Mouse (Mus musculus): ENCODE data around the gene Alk. TPM values are rescaled to one million over a fixed set of nuclear protein-coding genes. Genes with fewer than 3 reads are reported as not detected.

Alk gene
- total and polyA plus RNA-seq, 3 experiments, result 0.02 TPM; not detected in 2

GRCm38 (mm10) chr17:72039176-72039948 lies 565.1 kb downstream of the Alk start:
- no peak for TF ChIP-seq CTCF (IDR thresholded peaks at IDR 0.05)
- no peak for TF ChIP-seq POLR2A (IDR thresholded peaks at IDR 0.05; ENCODE audit: insufficient read depth, low read depth, low read length)
- no peak for TF ChIP-seq EP300 (IDR thresholded peaks at IDR 0.05; ENCODE audit: insufficient read depth, low read depth, low read length)
- no peak overlapping the region for H3K27ac ChIP-seq
- no peaks in the 10 kb centered on the region for H3K27me3 ChIP-seq (ENCODE audit: control insufficient read depth, insufficient read depth, low read length)
- no peak overlapping the region for H3K9ac ChIP-seq (ENCODE audit: low read depth, low read length)
- H3K4me3 ChIP-seq, result no peak overlapping the region
- intact Hi-C loops (cut with DNase I), result no loop called here
- H3K36me3 ChIP-seq (ENCODE audit: control insufficient read depth, insufficient read depth, low read length), result no peaks in the 10 kb centered on the region
- no peaks in the 10 kb centered on the region for H3K79me2 ChIP-seq (replicated peaks; ENCODE audit: control insufficient read depth, insufficient read depth, low read length)
- WGBS, result 80% methylated on average over 7 of the region's 7 CpGs
- peaks cover 1% of the 10 kb centered on the region; the same call in 1 of the 2 replicates for H3K4me1 ChIP-seq (ENCODE audit: control insufficient read depth, insufficient read depth, low read length)
- no peak for DNase-seq

DNA sequence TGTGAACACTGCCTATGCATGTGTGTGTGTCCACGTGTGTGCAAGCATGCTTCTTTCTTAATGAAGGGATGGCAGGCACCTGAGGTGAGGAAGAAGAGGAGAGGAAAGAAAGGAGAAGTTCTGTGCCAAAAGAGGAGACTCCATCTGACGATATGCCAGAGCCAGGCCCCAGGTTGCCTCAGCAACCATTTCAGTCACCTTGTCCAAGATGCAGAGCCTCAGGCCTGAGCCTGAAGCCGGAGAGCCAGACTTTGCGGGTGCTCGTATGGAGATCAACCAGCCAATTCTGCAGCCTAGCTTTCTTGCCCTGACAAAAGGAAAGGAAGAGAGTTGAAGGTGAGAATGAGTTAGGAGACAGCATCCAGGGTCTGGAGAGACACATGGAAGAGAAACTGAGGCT lies 566.1 kb downstream of the Alk start:
- Histone ChIP-seq H3K27me3 (ENCODE audit: control insufficient read depth, insufficient read depth, low read length) (no peaks in the 10 kb centered on the region), H3K27ac (no peak overlapping the region), H3K9ac (ENCODE audit: low read depth, low read length) (no peak overlapping the region), H3K36me3 (ENCODE audit: control insufficient read depth, insufficient read depth, low read length) (no peaks in the 10 kb centered on the region), H3K79me2 (replicated peaks; ENCODE audit: control insufficient read depth, insufficient read depth, low read length) (no peaks in the 10 kb centered on the region), H3K4me3 (no peak overlapping the region), H3K4me1 (ENCODE audit: control insufficient read depth, insufficient read depth, low read length) (peaks cover 1% of the 10 kb centered on the region; the same call in 1 of the 2 replicates)
- intact Hi-C loops (cut with DNase I), result no loop called here
- DNase-seq, result no peak
- WGBS, result 86% methylated on average over 5 of the region's 5 CpGs
- TF ChIP-seq CTCF (IDR thresholded peaks at IDR 0.05) (no peak), POLR2A (IDR thresholded peaks at IDR 0.05; ENCODE audit: insufficient read depth, low read depth, low read length) (no peak), EP300 (IDR thresholded peaks at IDR 0.05; ENCODE audit: insufficient read depth, low read depth, low read length) (no peak)

- Histone ChIP-seq H3K27ac (no peak overlapping the region), H3K4me3 (no peak overlapping the region), H3K79me2 (replicated peaks; ENCODE audit: control insufficient read depth, insufficient read depth, low read length) (no peaks in the 10 kb centered on the region), H3K27me3 (ENCODE audit: control insufficient read depth, insufficient read depth, low read length) (no peaks in the 10 kb centered on the region), H3K9ac (ENCODE audit: low read depth, low read length) (no peak overlapping the region), H3K4me1 (ENCODE audit: control insufficient read depth, insufficient read depth, low read length) (no peaks in the 10 kb centered on the region), H3K36me3 (ENCODE audit: control insufficient read depth, insufficient read depth, low read length) (no peaks in the 10 kb centered on the region)
- 72% methylated on average over 7 of the region's 7 CpGs for WGBS
- no peak for DNase-seq
- intact Hi-C loops (cut with DNase I), result no loop called here
- no peak for TF ChIP-seq EP300 (IDR thresholded peaks at IDR 0.05; ENCODE audit: insufficient read depth, low read depth, low read length)
- no peak for TF ChIP-seq CTCF (IDR thresholded peaks at IDR 0.05)
- TF ChIP-seq POLR2A (IDR thresholded peaks at IDR 0.05; ENCODE audit: insufficient read depth, low read depth, low read length), result no peak
Measured at GRCm38 (mm10) chr17:72030672-72031071, 573.8 kb downstream of the Alk start.

DNA sequence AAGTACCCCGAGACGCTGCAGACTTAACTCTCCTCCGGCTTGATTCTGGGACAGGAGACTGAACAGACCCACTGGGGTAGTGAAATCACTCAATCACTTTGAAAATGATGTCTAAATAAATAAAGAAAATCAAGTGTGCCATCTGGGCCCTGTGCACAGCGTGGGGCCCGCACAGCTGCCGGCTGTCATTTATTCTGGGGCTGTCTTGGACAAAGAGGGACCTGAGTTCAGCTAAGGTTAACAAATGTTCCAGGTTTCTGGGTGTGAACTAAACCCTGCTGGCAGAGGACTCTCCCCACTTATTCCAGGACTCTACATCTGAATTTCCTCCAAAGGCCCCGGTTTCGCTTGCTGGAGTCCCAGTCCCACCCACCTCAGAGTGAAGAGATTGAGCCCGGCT lies 581.1 kb downstream of the Alk start:
- Histone ChIP-seq H3K9ac (ENCODE audit: low read depth, low read length) (no peak overlapping the region), H3K4me1 (ENCODE audit: control insufficient read depth, insufficient read depth, low read length) (peaks cover 2% of the 10 kb centered on the region; the same call in 1 of the 2 replicates), H3K27ac (no peak overlapping the region), H3K36me3 (ENCODE audit: control insufficient read depth, insufficient read depth, low read length) (no peaks in the 10 kb centered on the region), H3K4me3 (no peak overlapping the region), H3K27me3 (ENCODE audit: control insufficient read depth, insufficient read depth, low read length) (no peaks in the 10 kb centered on the region), H3K79me2 (replicated peaks; ENCODE audit: control insufficient read depth, insufficient read depth, low read length) (no peaks in the 10 kb centered on the region)
- intact Hi-C loops (cut with DNase I), result no loop called here
- 62% methylated on average over 9 of the region's 9 CpGs for WGBS
- no peak for TF ChIP-seq EP300 (IDR thresholded peaks at IDR 0.05; ENCODE audit: insufficient read depth, low read depth, low read length)
- no peak for TF ChIP-seq CTCF (IDR thresholded peaks at IDR 0.05)
- no peak for TF ChIP-seq POLR2A (IDR thresholded peaks at IDR 0.05; ENCODE audit: insufficient read depth, low read depth, low read length)
- DNase-seq, result peak in 1 of 2 experiments; percentile 3

GRCm38 (mm10) chr17:72021733-72022669 lies 582.4 kb downstream of the Alk start:
- Histone ChIP-seq H3K79me2 (replicated peaks; ENCODE audit: control insufficient read depth, insufficient read depth, low read length) (no peaks in the 10 kb centered on the region), H3K4me1 (ENCODE audit: control insufficient read depth, insufficient read depth, low read length) (peaks cover 2% of the 10 kb centered on the region; the same call in 1 of the 2 replicates), H3K9ac (ENCODE audit: low read depth, low read length) (no peak overlapping the region), H3K27me3 (ENCODE audit: control insufficient read depth, insufficient read depth, low read length) (no peaks in the 10 kb centered on the region), H3K36me3 (ENCODE audit: control insufficient read depth, insufficient read depth, low read length) (no peaks in the 10 kb centered on the region), H3K4me3 (no peak overlapping the region), H3K27ac (no peak overlapping the region)
- TF ChIP-seq CTCF (IDR thresholded peaks at IDR 0.05), result no peak
- no peak for TF ChIP-seq EP300 (IDR thresholded peaks at IDR 0.05; ENCODE audit: insufficient read depth, low read depth, low read length)
- no peak for TF ChIP-seq POLR2A (IDR thresholded peaks at IDR 0.05; ENCODE audit: insufficient read depth, low read depth, low read length)
- WGBS, result 73% methylated on average over 10 of the region's 10 CpGs
- DNase-seq, result no peak
- intact Hi-C loops (cut with DNase I), result no loop called here
